Mouse (Mus musculus) megakaryocyte, adult 5-6 weeks (primary cell): ENCODE results near the gene Upf2. TPM values are rescaled to one million over a fixed set of nuclear protein-coding genes. Genes with fewer than 3 reads are reported as not detected.

ENCODE experiments used
- ATAC-seq: 2 replicates; pipeline ENCODE4 v1.8.0; 2016; ENCODE audit warnings: mild to moderate bottlenecking, inconsistent platforms; ENCODE audit not compliant: poor library complexity, severe bottlenecking
- total RNA-seq, 2 experiments: library from RNA; stranded (forward) in 1 of 2; stranded (reverse) in 1 of 2; fragments of 153-499, 151-499 nt in 1 of 2; fragments of 221-1000, 200-1000 nt in 1 of 2; gene quantifications; 2 replicates each; pipeline versions ENCODE4 v1.2.3 to v1.2.4; 2015 to 2017

Upf2 gene
- total RNA-seq (2015) (28.9 and 29.6 TPM in 2 replicates), total RNA-seq (2017) (27.6 and 32.9 TPM in 2 replicates)

DNA sequence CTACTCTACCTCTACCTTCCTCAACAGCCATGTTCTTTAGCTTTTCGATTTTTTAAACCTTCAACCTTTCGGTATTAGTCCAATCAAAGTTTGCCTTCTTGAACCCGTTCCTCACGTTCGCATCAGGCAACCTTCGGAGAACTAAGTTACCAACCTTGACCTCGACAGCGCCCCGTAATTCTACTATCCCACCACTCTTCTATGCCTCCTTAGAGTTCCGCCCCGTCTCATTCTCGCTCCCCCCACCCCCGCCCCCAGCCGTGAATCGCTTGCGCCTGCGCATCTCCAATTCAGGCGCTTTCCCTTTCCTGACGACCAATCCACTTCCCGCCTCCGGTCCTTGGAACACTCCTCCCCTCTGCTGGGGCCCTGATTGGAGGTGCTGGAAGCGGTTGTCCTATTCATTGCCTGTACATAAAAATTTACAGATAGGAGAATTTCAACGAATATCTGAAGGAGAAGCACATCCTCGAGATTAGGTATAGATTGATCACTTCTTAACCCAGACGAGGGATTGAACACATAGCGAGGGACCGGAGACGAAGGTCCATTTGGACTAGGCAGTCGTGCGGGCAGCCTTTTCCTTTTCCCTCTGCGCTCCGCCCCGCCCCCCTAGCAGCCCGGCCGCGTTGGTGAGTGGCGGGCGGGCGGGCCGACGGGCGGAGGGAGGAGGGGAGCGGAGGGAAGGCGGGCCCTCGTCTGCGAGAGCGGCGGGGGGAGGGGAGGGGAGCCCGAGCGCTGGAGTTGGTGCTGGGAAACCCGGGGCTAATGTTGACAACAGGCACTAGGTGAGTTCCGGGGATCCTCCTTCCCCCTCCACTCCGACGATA, at the start of gene Upf2:
Upf2 (plus strand) TSS at position 704 of the 830 bp plus-strand sequence.
- ATAC-seq = peak; percentile 92

DNA sequence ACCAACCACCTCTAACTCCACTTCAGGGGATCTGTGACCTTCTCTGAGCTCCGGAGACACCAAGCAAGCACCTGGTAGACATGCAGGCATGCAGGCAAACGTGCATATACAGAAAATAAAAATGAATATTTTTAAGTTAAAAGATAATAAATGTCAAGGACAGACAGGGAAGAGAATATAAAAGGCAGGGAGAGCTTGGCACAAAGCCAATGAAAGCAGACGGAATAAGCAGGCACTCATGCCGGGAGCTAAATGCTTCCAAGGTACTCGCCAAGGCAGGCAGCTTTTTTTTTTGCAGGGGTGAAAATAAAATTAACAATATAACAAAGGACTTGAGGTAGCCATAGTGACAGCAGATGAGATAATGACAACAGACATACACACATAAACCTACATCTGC, 45.2 kb upstream of the Upf2 start:
- ATAC-seq = no peak

DNA sequence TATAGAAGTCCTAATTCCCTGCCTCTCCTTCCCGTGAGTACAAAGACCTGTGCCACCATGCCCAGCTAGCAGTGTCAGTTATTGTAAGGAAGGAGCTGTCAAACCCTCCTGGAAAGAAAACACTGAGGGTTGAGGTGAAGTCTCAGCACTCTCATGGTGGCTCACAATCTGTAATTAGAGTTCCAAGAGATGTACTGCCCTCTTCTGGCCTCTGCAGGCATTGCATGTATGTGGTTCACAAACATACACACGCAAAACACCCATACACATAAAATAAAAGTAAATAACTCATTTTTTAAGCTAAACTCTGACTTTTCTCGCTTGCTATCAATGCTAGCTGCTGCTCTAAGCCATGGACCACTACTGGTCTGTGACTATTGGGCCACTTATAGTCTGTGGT, 44.6 kb upstream of the Upf2 start:
- ATAC-seq = peak; percentile 90

DNA sequence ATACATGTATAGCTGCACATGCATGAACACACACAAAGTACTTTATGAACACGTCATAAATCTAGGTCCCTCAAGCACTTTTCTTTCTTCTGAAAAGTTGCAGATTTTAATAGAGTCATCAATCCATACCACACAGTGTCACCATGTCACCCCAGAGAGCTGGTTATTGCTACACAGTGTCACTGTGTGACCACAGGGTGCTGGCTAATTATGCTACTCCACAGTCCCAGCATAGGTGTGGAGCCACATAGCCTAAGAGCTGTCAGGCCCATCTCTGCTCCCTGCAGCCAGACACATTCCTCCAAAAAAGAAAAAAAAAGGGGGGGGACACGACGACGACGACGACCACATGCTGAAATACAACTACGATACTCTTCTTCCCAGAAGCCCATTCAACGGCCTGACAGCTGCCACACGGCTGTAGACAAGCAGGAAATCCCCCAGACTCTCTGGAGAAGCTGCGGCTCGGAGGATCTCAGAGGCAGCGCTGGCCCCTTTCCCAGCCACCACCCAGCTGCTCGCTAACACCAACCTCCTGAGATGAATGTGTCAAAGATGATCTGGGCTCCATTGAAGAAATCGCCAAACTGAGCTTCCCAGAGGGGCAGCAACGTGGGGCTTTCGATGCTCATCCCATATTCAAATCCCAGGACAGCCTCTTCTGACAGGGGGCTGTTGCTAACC, 39.8 kb upstream of the Upf2 start:
- no peak for ATAC-seq

DNA sequence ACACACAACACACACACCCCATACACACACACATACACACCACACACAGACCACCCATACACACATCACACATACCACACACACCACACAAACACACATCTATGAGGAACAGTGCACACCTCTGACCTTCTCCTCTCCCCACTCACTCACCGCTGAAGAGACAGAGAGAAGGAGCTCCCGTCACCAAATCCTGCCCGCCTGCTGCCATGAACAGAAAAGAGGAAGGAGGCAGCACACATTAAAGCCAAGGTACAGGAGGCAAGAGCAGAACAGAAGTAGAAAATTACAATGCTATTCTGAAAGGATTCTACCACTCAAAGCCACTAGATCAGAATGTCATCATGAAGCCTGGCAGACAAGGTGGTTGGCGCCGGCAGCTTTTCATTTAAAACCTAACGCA, 28.4 kb upstream of the Upf2 start:
- ATAC-seq = peak; percentile 43

DNA sequence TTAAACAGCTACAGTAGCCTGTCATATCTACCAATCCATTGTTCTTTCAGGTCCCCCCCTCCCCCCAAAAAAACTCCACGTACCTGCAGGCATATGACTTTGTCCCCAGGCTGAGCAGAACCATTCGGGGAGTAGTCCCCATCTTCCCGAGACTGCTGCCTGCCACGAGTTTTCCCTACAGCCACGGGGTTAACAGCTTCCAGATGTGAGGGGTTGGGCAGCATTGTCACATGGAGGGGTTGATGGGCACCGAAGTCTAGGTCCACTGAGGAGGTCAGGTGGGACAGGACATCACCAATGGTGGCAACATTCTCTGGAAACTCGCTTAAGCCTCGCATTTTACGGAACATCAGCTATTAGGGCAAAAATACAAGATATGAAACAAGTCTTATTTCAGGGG, 27.5 kb upstream of the Upf2 start:
- ATAC-seq = no peak

DNA sequence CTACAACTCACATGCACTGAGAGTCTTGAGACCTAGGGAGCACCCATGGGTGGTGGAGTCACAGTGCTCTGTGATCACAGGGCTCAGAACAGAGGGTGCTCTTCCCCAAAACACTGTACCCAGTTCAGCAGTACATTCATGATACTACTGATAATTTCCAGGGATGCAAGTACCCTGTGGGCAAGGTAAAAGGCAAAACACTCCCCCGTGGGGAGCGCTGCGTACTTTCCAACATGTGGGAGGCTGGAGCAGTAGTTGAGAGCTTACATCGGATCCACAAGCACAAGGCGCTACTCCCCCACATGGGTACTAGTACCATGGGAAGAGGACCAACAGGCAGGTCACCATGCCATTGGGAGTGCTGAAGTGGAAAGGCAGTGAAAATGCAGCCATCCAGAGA, 23.8 kb upstream of the Upf2 start:
- no peak for ATAC-seq

DNA sequence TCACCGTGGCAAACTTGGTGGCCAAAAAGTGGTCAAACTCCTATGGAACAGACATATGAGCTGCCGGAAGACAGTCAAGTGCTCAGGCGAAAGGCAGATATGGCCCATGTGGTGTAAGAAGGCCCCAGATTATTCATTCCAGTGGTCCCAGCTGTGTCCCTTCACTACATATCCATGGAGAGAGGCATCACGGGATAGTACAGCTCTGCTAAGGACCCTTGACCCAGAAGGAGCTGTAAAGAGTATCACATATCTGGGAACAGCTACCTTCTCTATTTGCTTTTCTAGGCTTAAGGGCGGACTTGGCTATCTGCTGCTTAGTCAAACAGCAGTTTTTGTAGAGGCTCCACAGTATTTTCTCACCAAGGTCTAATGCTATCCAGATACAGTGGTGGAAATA, 21.5 kb upstream of the Upf2 start:
- ATAC-seq = no peak

DNA sequence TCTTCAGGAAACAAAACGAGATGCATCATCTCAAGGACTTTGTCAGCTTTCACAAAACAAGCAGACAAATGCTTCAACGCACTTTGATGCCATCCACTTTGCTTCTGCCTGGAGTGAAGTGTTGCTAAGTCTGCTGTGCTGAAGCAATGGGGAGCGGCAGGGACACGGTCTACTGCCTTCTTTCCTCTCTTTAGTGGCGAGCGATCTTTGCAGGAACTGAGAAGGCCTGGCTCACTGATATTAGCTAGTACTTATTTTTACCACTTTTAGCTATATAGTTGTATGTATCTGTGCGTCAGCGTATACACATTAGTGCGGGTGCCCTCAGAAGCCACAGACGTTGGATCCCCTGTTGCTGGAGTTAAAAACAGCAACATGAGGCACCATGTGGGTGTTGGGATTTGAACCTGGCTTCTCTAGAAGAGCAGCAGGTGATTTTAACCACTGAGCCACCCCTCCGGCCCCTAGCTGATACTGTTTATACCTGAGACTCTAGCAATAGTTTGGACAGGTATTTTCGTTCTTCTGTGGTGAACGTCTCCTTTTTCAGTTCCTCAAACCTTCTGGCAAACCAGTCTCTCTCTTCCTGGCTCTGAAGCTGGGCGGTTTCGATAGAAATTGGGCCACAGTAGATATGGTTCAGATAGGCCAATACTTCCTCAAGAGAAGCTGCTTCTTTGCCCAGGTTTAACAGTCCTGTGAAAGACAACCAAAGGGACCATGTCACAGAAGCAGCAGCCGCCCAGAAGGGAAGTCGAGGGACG, 20.8 kb upstream of the Upf2 start:
- peak; percentile 90 for ATAC-seq

DNA sequence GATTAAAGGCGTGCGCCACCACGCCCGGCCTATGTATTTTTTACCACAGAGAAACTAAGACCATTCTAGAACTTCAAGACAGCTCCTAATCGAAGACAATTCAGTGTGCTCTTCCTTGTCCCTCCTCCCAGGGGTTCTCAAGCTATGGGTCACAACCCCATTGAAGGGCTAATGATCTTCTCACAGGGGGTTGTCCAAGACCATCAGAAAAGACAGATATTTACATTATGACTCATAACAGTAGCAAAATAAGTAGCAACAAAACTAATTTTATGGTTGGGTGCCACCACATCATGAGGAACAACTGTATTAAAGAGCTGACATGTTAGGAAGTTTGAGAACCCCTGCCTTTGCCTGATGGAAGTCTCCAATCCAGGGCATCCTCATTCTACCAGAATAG, 19.3 kb upstream of the Upf2 start:
- no peak for ATAC-seq

DNA sequence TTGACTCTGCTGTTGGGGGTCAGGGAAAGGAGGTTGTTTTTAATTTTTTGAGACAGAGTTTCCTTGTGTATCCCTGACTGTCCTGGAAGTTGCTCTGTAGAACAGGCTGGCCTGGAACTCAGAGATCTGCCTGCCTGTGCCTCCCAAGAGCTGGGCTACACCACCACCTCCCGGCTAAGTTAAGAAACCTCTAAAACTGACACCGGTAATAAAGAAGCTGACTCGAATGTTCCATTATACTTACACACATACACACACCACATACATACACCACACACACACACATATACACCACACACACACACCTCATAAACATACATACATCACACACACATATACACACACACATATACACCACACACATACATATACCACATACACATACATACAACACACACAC, 16.3 kb upstream of the Upf2 start:
- ATAC-seq = no peak

DNA sequence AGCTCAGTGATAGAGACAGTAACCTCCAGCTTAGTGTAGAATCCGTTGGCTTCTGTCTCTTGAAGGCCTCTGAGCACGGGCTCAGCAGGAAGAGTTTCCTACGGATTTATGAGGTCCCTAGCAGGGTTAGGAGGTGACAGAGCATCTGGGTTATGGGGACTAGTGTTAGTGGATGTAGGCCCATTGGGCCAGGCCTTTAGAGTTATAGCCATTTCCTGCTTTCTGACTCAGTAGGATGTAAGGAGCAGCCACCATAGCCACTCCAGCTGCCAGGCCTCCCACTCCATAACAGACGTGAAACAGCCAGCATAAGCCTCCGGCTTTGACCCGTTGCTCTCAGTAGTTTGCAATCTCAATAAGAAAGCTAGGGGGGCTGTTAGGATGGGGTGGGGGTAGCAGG, 15.2 kb upstream of the Upf2 start:
- ATAC-seq = no peak

DNA sequence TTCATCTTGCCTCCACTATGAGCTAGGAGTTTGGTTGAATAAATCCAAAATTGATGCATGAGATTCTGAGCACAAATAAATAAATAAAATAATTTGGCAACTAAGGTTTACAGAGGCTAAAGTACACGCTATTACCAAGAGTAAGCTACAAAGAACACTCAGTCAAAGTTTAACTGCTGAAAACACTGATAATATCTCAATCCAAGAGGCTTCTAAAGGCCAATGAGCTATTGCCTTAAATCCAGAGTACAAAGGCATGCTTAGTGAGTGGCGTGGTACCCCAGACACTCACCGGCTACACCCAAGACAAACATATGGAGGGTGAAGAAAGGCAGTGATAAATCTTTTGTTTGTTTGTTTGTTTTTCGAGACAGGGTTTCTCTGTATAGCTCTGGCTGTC, 14.7 kb upstream of the Upf2 start:
- no peak for ATAC-seq

DNA sequence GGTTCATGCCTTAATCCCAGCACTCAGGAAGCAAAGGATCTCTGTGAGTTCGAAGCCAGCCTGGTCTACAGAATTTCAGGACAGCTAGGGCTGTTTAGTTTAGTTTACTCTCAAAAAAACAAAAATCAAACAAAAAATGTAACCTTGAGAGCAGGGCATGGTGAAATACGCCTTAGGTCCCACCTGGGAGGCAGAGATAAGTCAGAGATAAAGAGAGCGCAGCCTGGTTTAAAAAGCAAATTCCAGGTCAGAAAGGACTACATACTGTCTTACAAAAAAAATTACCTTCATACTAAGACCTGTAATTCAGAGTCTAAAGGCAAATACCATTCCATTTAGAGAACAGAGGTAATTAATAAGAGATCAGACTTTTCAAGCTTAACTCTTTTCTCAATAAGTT, 11.9 kb upstream of the Upf2 start:
- ATAC-seq = no peak

DNA sequence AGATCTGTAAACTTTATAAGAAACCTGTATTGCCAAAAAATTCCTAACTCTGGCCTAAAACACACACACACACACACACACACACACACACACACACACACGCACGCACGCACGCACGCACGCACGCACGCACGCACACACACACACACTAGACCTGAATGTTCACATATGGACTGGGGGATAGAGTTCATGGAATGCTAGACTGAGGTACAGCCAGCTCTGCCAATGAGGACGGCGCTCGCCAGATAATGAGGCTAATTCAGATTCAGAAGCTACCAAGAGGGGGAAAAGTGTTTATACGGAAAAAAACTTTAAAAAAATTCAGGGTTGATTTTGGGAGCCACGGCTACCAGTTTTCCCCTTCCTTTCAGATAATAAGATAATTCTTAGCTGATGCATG, 11.4 kb upstream of the Upf2 start:
- ATAC-seq = no peak

DNA sequence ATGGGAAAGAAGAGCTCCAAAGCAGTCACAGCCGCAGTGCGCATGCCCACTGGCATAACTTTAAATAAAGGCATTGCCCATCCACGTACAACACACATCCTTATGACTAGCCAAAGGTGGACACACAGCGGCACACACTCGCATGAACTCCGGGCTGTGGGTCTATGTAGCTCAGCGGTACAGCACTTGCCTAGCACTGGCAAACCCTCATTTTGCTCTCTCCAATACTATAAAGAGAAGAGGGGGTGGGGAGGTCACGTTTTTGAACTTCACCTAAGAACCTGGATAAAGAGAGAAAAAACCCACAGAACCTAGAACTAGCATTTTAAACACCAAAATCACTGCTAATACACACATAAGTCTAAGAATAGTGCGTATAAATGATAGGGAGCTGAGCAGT, 10.3 kb upstream of the Upf2 start:
- no peak for ATAC-seq

DNA sequence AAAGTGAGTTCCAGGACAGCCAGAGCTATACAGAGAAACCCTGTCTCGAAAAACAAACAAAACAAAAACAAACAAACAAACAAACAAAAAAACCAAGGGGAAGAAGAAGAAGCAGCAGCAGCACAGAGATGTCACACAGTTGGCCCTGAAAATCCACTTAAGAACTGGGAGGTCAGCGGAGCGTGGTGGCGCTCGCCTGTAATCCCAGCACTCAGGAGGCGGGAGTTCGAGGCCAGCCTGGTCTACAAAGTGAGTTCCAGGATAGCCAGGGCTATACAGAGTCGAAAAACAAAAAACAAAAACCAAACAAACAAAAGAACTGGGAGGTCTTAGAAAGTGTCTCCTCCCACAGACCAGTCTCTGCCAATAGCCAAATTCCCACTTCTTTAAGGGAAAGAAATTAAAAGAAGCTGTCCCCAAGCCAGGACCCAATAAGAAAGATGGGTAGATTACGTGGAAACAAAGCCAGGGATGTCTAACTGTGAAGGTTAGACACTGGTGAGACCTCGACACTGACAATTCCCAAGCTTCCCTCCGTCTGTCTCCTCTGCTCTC, 9.3 kb upstream of the Upf2 start:
- ATAC-seq = no peak; the same call in 1 of the 2 replicates

DNA sequence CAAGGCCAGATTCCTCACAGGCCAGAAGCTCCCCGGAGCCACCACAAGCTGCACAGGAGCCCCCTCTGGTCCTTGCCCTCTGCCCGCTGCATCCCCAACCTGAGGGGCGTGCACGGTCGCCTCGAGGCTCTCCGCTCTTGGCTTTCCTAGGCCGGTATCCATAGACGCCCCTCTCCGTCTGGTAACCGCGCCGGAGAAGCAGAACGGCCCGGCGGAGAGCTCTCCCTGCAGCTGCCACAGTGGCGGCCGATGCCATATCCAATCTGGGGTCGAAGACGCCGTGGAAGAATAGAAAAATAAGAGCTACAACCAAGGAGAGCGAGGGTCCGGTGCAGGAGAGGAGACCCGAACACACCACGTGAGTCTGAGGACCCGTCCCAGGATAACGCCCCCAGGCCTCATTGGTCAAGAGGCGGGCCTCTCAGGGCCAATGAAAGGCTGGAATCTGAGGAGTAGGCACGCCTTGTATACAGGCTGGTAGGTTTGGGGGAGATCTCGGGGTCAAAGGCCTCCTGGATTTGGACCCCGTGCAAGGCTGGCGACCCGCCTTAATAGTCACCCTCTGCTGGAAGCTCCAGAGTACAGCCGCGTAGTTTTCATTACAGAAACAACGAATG, 8.7 kb upstream of the Upf2 start, which contains the start of gene Dhtkd1:
Dhtkd1 (minus strand) TSS at position 377 of the 617 bp plus-strand sequence.
- ATAC-seq = peak; percentile 87

DNA sequence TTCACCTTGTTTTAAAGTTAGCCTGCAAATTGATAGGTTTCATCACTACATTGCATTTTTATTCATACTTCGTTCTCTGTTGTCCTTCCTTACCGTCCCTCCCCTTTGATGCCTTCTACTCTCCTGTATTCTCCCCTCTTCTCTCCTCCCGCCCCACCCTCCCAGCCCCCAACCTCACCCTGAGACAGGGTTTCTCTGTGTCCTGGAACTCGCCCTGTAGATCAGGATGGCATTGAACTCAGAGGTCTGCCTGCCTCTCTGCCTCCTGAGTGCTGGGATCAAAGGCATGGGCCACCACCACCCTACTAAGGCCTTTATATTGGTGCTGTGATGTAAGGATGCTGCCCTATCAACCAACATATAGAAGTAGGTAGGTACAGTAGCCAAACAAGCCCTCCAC, 8.2 kb upstream of the Upf2 start:
- no peak for ATAC-seq

DNA sequence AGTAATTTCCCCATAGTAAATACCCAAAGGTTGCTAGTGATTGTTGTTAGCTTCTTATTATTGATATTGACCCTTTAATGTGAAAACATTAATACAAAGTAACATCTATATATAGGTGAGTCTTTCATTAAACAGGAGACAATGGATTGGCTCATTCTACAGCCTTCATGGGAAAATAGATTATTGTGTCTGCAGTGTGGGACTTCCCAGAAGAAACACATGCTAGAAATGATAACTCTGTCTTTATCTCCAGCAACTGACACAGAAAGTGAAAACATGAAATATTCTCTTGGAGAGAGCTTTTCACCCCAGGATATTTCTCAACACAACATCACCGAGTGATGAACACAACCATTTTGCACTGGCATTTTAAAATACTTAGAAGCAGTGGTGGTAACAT, 5.6 kb upstream of the Upf2 start:
- no peak for ATAC-seq

DNA sequence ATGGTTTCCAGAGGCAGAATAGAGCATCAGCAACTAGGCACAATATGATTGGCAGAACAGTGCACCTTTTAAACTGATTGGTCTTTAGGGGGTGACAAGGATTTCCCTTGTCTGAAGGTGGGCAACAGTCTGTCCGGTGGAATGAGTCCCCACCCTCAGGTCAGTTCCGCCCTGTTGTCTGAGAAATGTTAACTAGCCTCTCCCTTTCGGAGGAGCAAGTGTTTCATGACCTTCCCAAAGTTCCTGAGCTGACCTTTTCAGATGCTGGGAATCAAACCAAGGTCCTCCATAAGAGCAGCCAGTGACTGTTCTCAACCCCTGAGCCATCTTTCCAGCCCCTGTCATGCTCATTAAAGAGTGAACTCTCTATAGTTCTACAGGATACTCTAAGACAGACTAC, 4.4 kb upstream of the Upf2 start:
- ATAC-seq = no peak
